Mouse (Mus musculus): Measurements from ENCODE around the gene E030018B13Rik. TPM values are rescaled to one million over a fixed set of nuclear protein-coding genes. Genes with fewer than 3 reads are reported as not detected.

The E030018B13Rik gene
- polyA plus RNA-seq, 1 experiment from 2014 or later = 0.30 TPM

- Histone ChIP-seq H3K36me3 (ENCODE audit: control insufficient read depth, insufficient read depth, low read length) (no peaks in the 10 kb centered on the region), H3K27me3 (replicated peaks; ENCODE audit: control insufficient read depth, insufficient read depth, low read length) (no peaks in the 10 kb centered on the region), H3K4me2 (ENCODE audit: low read length) (no peak overlapping the region), H3K9me3 (ENCODE audit: control insufficient read depth, low read length) (no peaks in the 10 kb centered on the region), H3K4me1 (replicated peaks; ENCODE audit: control insufficient read depth, insufficient read depth, low read length) (peaks cover 9% of the 10 kb centered on the region; the same call in 1 of the 2 replicates), H3K27ac (ENCODE audit: low read depth) (no peak overlapping the region), H3K9ac (ENCODE audit: low read length) (no peak overlapping the region), H3K4me3 (ENCODE audit: low read depth, low read length) (no peak overlapping the region)
- 68% methylated on average over 11 of the region's 11 CpGs for WGBS
- no peak for DNase-seq (ENCODE audit: low spot score)
- no peak for ATAC-seq (replicated peaks; ENCODE audit: low FRiP score, low TSS enrichment, low read depth)
Measured at GRCm38 (mm10) chr7:63901346-63901745, 15.3 kb upstream of the E030018B13Rik start.

GRCm38 (mm10) chr7:63901942-63902341 is 14.7 kb upstream of the E030018B13Rik start:
- no peak overlapping the region for H3K9ac ChIP-seq (ENCODE audit: low read length)
- no peak for DNase-seq (ENCODE audit: low spot score)
- H3K4me2 ChIP-seq (ENCODE audit: low read length) = no peak overlapping the region
- H3K27ac ChIP-seq (ENCODE audit: low read depth) = no peak overlapping the region
- no peak overlapping the region for H3K4me3 ChIP-seq (ENCODE audit: low read depth, low read length)
- no peaks in the 10 kb centered on the region for H3K27me3 ChIP-seq (replicated peaks; ENCODE audit: control insufficient read depth, insufficient read depth, low read length)
- no peaks in the 10 kb centered on the region for H3K9me3 ChIP-seq (ENCODE audit: control insufficient read depth, low read length)
- H3K36me3 ChIP-seq (ENCODE audit: control insufficient read depth, insufficient read depth, low read length) = no peaks in the 10 kb centered on the region
- peaks cover 9% of the 10 kb centered on the region; the same call in 1 of the 2 replicates for H3K4me1 ChIP-seq (replicated peaks; ENCODE audit: control insufficient read depth, insufficient read depth, low read length)
- ATAC-seq (replicated peaks; ENCODE audit: low FRiP score, low TSS enrichment, low read depth) = no peak
- WGBS = 61% methylated on average over 3 of the region's 3 CpGs

- H3K36me3 ChIP-seq (ENCODE audit: control insufficient read depth, insufficient read depth, low read length) = no peaks in the 10 kb centered on the region
- WGBS = 54% methylated on average over 3 of the region's 3 CpGs
- DNase-seq (ENCODE audit: low spot score) = no peak
- no peak overlapping the region for H3K4me3 ChIP-seq (ENCODE audit: low read depth, low read length)
- H3K4me2 ChIP-seq (ENCODE audit: low read length) = no peak overlapping the region
- H3K27ac ChIP-seq (ENCODE audit: low read depth) = no peak overlapping the region
- H3K4me1 ChIP-seq (replicated peaks; ENCODE audit: control insufficient read depth, insufficient read depth, low read length) = 0 out of 2 replicates have a peak, but pooled peaks cover 3% of the 10 kb centered on the region
- no peaks in the 10 kb centered on the region for H3K9me3 ChIP-seq (ENCODE audit: control insufficient read depth, low read length)
- H3K9ac ChIP-seq (ENCODE audit: low read length) = no peak overlapping the region
- no peak for ATAC-seq (replicated peaks; ENCODE audit: low FRiP score, low TSS enrichment, low read depth)
- H3K27me3 ChIP-seq (replicated peaks; ENCODE audit: control insufficient read depth, insufficient read depth, low read length) = no peaks in the 10 kb centered on the region
Measured at GRCm38 (mm10) chr7:63902604-63903210, 13.9 kb upstream of the E030018B13Rik start.

- Histone ChIP-seq H3K4me1 (replicated peaks; ENCODE audit: control insufficient read depth, insufficient read depth, low read length) (peaks cover 11% of the 10 kb centered on the region), H3K9ac (ENCODE audit: low read length) (no peak overlapping the region), H3K9me3 (ENCODE audit: control insufficient read depth, low read length) (no peaks in the 10 kb centered on the region), H3K4me3 (ENCODE audit: low read depth, low read length) (no peak overlapping the region), H3K27me3 (replicated peaks; ENCODE audit: control insufficient read depth, insufficient read depth, low read length) (no peaks in the 10 kb centered on the region), H3K4me2 (ENCODE audit: low read length) (no peak overlapping the region), H3K27ac (ENCODE audit: low read depth) (no peak overlapping the region), H3K36me3 (ENCODE audit: control insufficient read depth, insufficient read depth, low read length) (no peaks in the 10 kb centered on the region)
- WGBS = 68% methylated on average over 9 of the region's 9 CpGs
- no peak for DNase-seq (ENCODE audit: low spot score)
- no peak for ATAC-seq (replicated peaks; ENCODE audit: low FRiP score, low TSS enrichment, low read depth)
Measured at GRCm38 (mm10) chr7:63903635-63904380, 12.8 kb upstream of the E030018B13Rik start.

- H3K4me3 ChIP-seq (ENCODE audit: low read depth, low read length) = no peak overlapping the region
- H3K9ac ChIP-seq (ENCODE audit: low read length) = no peak overlapping the region
- H3K4me1 ChIP-seq (replicated peaks; ENCODE audit: control insufficient read depth, insufficient read depth, low read length) = peaks cover 13% of the 10 kb centered on the region
- no peak for DNase-seq (ENCODE audit: low spot score)
- H3K9me3 ChIP-seq (ENCODE audit: control insufficient read depth, low read length) = no peaks in the 10 kb centered on the region
- no peaks in the 10 kb centered on the region for H3K27me3 ChIP-seq (replicated peaks; ENCODE audit: control insufficient read depth, insufficient read depth, low read length)
- H3K27ac ChIP-seq (ENCODE audit: low read depth) = no peak overlapping the region
- no peaks in the 10 kb centered on the region for H3K36me3 ChIP-seq (ENCODE audit: control insufficient read depth, insufficient read depth, low read length)
- ATAC-seq (replicated peaks; ENCODE audit: low FRiP score, low TSS enrichment, low read depth) = no peak
- WGBS = 88% methylated on average over 2 of the region's 2 CpGs
- H3K4me2 ChIP-seq (ENCODE audit: low read length) = no peak overlapping the region
Measured at GRCm38 (mm10) chr7:63905190-63905589, 11.5 kb upstream of the E030018B13Rik start.

- Histone ChIP-seq H3K4me1 (replicated peaks; ENCODE audit: control insufficient read depth, insufficient read depth, low read length) (peaks cover 15% of the 10 kb centered on the region), H3K4me3 (ENCODE audit: low read depth, low read length) (no peak overlapping the region), H3K9ac (ENCODE audit: low read length) (no peak overlapping the region), H3K27me3 (replicated peaks; ENCODE audit: control insufficient read depth, insufficient read depth, low read length) (no peaks in the 10 kb centered on the region), H3K4me2 (ENCODE audit: low read length) (no peak overlapping the region), H3K9me3 (ENCODE audit: control insufficient read depth, low read length) (no peaks in the 10 kb centered on the region), H3K27ac (ENCODE audit: low read depth) (no peak overlapping the region), H3K36me3 (ENCODE audit: control insufficient read depth, insufficient read depth, low read length) (no peaks in the 10 kb centered on the region)
- no peak for ATAC-seq (replicated peaks; ENCODE audit: low FRiP score, low TSS enrichment, low read depth)
- no peak for DNase-seq (ENCODE audit: low spot score)
- 63% methylated on average over 5 of the region's 5 CpGs for WGBS
Measured at GRCm38 (mm10) chr7:63905642-63906041, 11.0 kb upstream of the E030018B13Rik start.

GRCm38 (mm10) chr7:63907778-63908495 is 8.7 kb upstream of the E030018B13Rik start:
- no peaks in the 10 kb centered on the region for H3K36me3 ChIP-seq (ENCODE audit: control insufficient read depth, insufficient read depth, low read length)
- no peak overlapping the region for H3K9ac ChIP-seq (ENCODE audit: low read length)
- H3K4me2 ChIP-seq (ENCODE audit: low read length) = no peak overlapping the region
- DNase-seq (ENCODE audit: low spot score) (no peak), ATAC-seq (replicated peaks; ENCODE audit: low FRiP score, low TSS enrichment, low read depth) (no peak)
- H3K27me3 ChIP-seq (replicated peaks; ENCODE audit: control insufficient read depth, insufficient read depth, low read length) = no peaks in the 10 kb centered on the region
- H3K9me3 ChIP-seq (ENCODE audit: control insufficient read depth, low read length) = no peaks in the 10 kb centered on the region
- H3K27ac ChIP-seq (ENCODE audit: low read depth) = no peak overlapping the region
- H3K4me1 ChIP-seq (replicated peaks; ENCODE audit: control insufficient read depth, insufficient read depth, low read length) = peaks cover 34% of the 10 kb centered on the region
- no peak overlapping the region for H3K4me3 ChIP-seq (ENCODE audit: low read depth, low read length)
- 81% methylated on average over 5 of the region's 5 CpGs for whole genome bisulfite sequencing

GRCm38 (mm10) chr7:63908496-63909285 is 8.0 kb upstream of the E030018B13Rik start:
- Histone ChIP-seq H3K9me3 (ENCODE audit: control insufficient read depth, low read length) (no peaks in the 10 kb centered on the region), H3K36me3 (ENCODE audit: control insufficient read depth, insufficient read depth, low read length) (no peaks in the 10 kb centered on the region), H3K4me2 (ENCODE audit: low read length) (peak overlapping the region; percentile 23), H3K4me1 (replicated peaks; ENCODE audit: control insufficient read depth, insufficient read depth, low read length) (peaks cover 39% of the 10 kb centered on the region), H3K9ac (ENCODE audit: low read length) (no peak overlapping the region), H3K4me3 (ENCODE audit: low read depth, low read length) (no peak overlapping the region), H3K27me3 (replicated peaks; ENCODE audit: control insufficient read depth, insufficient read depth, low read length) (no peaks in the 10 kb centered on the region), H3K27ac (ENCODE audit: low read depth) (no peak overlapping the region)
- ATAC-seq (replicated peaks; ENCODE audit: low FRiP score, low TSS enrichment, low read depth) (no peak), DNase-seq (ENCODE audit: low spot score) (no peak)
- 32% methylated on average over 9 of the region's 11 CpGs for WGBS
